Mouse (Mus musculus): ENCODE data around the gene Copg2. TPM values are rescaled to one million over a fixed set of nuclear protein-coding genes. Genes with fewer than 3 reads are reported as not detected.

Copg2 gene
- polyA plus RNA-seq, 1 experiment from 2014 or later = 31.8 TPM

DNA sequence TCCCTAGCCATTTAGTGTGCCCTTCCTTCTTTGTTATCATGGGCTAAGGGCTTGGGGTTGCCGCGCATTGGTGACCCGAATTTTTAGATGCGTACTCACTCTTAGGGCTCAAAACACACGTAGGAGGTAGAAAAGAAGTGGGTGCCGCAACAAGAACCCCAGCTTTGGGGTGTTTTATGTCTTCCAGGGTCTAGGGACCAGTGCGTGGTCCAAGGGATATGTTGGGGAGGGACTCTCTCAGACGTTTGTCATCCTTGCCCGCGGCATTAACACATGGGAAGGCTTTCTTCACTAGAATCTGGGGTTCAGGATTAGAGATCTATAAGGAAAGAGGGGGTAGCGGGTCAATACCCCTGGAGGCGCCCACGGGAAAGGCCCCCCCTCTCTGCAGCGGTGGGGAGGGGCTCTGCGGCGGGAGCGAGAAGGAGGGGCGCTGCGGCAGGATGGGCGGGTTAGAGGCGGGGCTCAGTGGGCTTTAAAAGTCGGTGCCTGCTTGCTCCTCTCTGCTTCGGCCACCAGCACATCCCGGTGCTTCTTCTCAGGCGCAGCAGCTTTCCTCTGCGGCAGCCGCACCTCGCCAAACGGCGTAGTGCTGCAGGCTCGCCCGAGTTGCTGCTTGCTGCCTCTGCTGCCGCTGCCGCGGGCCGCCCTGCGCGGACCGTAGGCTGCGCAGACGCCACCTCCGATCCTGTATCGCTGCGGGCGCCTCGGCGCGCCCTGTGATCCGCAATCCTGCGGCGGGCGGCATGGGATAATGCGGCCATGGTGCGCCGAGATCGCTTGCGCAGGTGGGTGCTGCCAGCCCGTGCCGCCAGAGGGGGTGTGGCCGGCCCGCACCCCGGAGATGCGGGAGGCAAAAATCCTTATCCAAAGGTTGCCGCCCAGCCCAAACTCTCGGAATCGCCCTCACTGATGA is 158.8 kb downstream of the Copg2 start:
- H3K9ac ChIP-seq = peak overlapping the region; percentile 81
- peaks cover 37% of the 10 kb centered on the region for H3K9me3 ChIP-seq
- peak overlapping the region; percentile 61 for H3K4me3 ChIP-seq
- 66% methylated on average over 61 of the region's 66 CpGs for WGBS
- ATAC-seq (ENCODE audit: low FRiP score) = peak; percentile 70
- peaks cover 38% of the 10 kb centered on the region for H3K4me1 ChIP-seq (replicated peaks)
- no peaks in the 10 kb centered on the region for H3K27me3 ChIP-seq
- peaks cover 11% of the 10 kb centered on the region for H3K36me3 ChIP-seq
- H3K4me2 ChIP-seq = peak overlapping the region; percentile 58
- peak overlapping the region; percentile 91 for H3K27ac ChIP-seq

DNA sequence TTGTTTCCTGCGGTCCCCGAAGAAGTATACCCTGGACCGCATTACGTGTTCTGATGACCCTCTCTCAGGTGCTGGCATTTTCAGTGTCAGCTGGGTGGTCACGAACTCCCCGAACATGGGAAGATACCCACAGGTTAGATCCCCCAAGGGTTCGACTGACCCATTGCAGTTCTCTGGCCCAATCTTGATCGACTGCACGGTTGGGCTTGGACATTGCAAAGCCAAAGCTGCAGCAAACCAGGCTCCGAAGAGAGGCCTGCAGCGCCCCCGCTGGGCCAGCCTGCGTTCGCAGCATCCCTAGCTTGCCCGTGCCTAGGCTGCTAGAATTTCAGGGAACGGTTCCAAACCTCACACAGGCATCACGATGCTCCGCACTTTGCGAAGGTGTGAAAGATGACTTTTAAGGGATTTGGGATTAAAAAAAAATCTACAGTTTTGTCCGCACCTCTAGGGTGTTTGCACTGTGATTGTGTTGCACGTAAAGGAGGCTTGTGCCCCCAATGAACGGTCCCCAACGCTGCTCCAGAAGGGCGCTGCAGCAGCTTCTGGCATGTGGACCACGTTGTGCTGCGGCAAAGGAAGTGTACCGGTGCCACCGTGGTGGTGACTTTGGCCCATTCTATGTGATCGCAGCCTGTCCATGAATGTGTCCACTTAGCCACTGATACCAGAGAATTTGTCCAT is 159.6 kb downstream of the Copg2 start:
- Histone ChIP-seq H3K4me3 (peak overlapping the region; percentile 61), H3K9ac (peak overlapping the region; percentile 69), H3K4me2 (peak overlapping the region; percentile 58), H3K27ac (peak overlapping the region; percentile 91), H3K4me1 (replicated peaks) (peaks cover 41% of the 10 kb centered on the region), H3K27me3 (no peaks in the 10 kb centered on the region), H3K36me3 (peaks cover 4% of the 10 kb centered on the region), H3K9me3 (peaks cover 37% of the 10 kb centered on the region)
- ATAC-seq (ENCODE audit: low FRiP score) = peak; percentile 75
- whole genome bisulfite sequencing = 52% methylated on average over 29 of the region's 29 CpGs

DNA sequence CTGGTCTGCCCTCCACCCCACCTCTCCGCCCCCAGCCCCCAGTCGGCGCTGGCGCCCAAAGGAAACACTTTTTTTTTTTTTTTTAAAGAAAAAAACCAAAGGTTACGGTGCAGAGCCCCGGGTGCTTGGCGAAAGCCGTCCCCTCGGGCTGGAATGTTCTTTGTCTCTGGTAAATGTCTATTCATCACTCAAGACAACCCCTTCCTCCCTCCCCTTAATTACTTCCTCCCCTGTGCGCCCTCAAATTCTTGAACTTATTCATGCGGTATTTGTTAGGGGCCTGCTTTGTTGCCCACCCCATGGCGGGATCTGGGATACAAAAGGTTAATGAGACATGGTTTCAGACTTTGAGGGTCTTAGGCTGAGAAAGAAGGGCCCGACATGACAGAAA is 160.2 kb downstream of the Copg2 start:
- H3K36me3 ChIP-seq = peaks cover 4% of the 10 kb centered on the region; the same call in 1 of the 2 replicates
- 58% methylated on average over 13 of the region's 13 CpGs for WGBS
- no peak overlapping the region for H3K9ac ChIP-seq
- H3K4me1 ChIP-seq (replicated peaks) = peaks cover 41% of the 10 kb centered on the region
- no peak for ATAC-seq (ENCODE audit: low FRiP score)
- 0 out of 2 replicates have a peak overlapping the region, but pooled peaks have one; percentile 61 for H3K4me3 ChIP-seq
- H3K4me2 ChIP-seq = peak overlapping the region; percentile 58
- peak overlapping the region; percentile 91 for H3K27ac ChIP-seq
- H3K9me3 ChIP-seq = peaks cover 37% of the 10 kb centered on the region
- no peaks in the 10 kb centered on the region for H3K27me3 ChIP-seq

DNA sequence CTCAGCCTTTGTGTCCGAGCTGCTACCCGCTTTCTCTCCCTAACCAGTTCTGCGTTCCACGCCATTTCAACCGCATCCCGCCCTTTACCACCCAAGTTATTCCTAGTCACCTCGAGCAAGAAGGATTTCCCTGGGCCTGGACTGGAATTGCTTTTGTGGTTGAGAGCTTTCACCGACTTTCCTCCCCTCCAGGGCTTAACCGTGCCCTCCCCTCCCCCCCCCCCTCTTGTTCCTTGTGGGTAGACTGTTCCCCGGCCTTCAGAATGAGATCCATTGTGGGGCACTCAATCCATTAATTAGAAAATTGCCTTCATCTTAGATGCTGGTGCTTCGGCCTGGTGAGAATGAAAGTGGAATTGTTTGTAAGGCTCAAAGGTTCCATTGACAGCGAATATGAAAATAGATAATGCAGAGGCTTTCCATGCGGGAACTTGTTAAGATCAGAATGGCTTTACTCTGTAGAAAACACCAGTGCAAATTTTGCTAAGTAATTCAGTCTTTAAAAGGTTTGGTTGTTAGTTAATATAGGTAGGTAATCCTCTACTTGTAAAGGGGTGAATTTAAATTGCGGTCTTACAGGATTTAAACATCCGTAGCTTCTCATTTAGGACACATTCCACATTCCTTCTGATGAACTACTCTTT is 160.7 kb downstream of the Copg2 start:
- ATAC-seq (ENCODE audit: low FRiP score) = no peak
- Histone ChIP-seq H3K27ac (peak overlapping the region; percentile 91), H3K4me3 (peak overlapping the region; percentile 18), H3K4me1 (replicated peaks) (peaks cover 41% of the 10 kb centered on the region), H3K4me2 (peak overlapping the region; percentile 58), H3K27me3 (no peaks in the 10 kb centered on the region), H3K9me3 (peaks cover 37% of the 10 kb centered on the region), H3K36me3 (peaks cover 4% of the 10 kb centered on the region; the same call in 1 of the 2 replicates), H3K9ac (peak overlapping the region; percentile 49; the same call in 1 of the 2 replicates)
- 48% methylated on average over 15 of the region's 15 CpGs for WGBS

DNA sequence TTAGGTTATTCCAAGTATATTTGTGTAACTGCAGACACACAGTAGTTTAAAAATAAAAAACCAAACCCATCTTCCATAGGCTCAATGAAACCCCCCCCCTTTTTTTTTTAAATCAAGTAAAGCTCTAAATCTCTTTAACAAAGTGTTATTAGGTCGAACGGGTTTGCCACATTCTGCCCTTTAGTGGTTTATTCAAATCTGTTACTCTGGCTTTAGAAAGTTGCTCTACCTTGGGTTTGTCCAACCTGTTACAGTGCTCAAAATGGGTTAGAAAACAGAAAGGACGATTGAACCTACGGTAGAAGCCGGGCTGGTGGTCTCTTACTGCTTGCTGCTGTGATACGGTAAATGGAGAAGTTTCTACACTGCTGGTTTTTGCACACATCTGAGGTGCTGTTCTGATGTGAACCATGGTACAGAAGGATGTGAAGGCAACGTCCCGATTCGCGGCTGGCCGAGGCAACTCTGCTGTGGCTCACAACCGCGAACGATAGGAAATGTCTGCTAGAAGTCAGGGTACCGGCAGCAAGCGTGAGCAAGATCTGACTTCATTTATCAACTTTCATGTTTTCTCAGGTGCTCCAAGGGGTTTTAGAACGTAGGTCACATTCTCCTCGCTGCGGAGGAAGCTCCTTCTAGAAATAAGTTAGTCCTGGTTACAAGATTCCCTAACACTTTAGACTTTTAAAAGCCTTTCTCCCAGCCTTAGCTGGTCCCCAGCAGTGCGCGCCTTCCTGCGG is 161.4 kb downstream of the Copg2 start:
- H3K4me3 ChIP-seq = peak overlapping the region; percentile 18
- no peaks in the 10 kb centered on the region for H3K27me3 ChIP-seq
- H3K36me3 ChIP-seq = no peaks in the 10 kb centered on the region
- no peak for ATAC-seq (ENCODE audit: low FRiP score)
- peaks cover 40% of the 10 kb centered on the region for H3K4me1 ChIP-seq (replicated peaks)
- peak overlapping the region; percentile 43 for H3K4me2 ChIP-seq
- WGBS = 49% methylated on average over 22 of the region's 22 CpGs
- H3K27ac ChIP-seq = peak overlapping the region; percentile 91
- H3K9ac ChIP-seq = peak overlapping the region; percentile 49
- peaks cover 37% of the 10 kb centered on the region for H3K9me3 ChIP-seq

DNA sequence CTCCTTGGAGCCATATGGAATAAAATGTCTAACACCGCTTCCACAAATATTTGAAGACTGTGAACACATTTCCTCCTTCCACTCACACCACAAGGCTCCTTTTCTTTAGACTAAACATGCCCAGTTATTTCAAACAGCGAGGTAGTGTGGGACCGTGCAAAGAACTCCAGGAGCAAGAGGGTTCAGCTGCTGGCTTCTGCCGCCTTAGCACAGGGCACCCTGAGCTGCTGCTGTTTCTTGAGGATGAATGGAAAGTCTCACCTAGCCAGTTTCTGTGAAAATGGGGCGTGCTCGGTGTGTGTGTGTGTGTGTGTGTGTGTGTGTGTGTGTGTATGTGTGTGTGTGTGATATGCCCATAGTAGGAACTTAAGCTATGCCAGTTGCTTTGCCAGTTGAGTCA is 162.1 kb downstream of the Copg2 start:
- no peaks in the 10 kb centered on the region for H3K36me3 ChIP-seq
- H3K4me1 ChIP-seq (replicated peaks) = peaks cover 43% of the 10 kb centered on the region
- H3K4me3 ChIP-seq = no peak overlapping the region
- peaks cover 32% of the 10 kb centered on the region for H3K9me3 ChIP-seq
- peak overlapping the region; percentile 31; the same call in 1 of the 2 replicates for H3K9ac ChIP-seq
- no peaks in the 10 kb centered on the region for H3K27me3 ChIP-seq
- ATAC-seq (ENCODE audit: low FRiP score) = no peak
- H3K4me2 ChIP-seq = no peak overlapping the region
- WGBS = 57% methylated on average over 6 of the region's 6 CpGs
- peak overlapping the region; percentile 44; the same call in 1 of the 2 replicates for H3K27ac ChIP-seq

DNA sequence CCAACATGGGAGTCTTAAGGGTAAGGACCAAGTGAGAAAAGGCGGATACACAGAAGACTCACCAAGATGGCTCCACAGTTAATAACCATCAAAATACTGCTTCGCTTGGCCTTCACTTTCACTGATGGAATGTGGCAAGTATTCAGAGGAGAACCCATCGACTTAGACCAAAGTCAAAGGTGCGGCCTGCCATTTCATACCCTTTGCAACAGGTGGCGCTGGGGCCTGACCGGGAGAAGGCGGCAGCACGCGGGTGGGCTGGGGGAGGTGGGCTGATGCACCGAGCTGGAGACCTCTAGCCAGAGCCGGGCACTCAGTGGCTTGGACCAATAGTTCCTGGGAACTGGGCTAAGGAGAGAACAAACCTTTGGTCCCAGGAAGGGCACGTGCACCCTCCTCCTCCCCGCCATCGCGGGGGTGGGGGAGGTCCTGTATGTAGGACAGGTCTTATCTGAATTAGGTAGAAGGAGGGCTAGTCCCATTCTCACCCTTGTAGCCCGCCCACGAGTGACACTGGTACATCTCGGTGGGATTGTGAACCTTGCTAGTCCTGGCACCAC is 163.9 kb downstream of the Copg2 start:
- Histone ChIP-seq H3K4me3 (no peak overlapping the region), H3K36me3 (no peaks in the 10 kb centered on the region), H3K4me1 (replicated peaks) (peaks cover 45% of the 10 kb centered on the region), H3K9ac (no peak overlapping the region; the same call in 1 of the 2 replicates), H3K27me3 (no peaks in the 10 kb centered on the region), H3K9me3 (peaks cover 16% of the 10 kb centered on the region), H3K27ac (no peak overlapping the region), H3K4me2 (no peak overlapping the region)
- 43% methylated on average over 18 of the region's 18 CpGs for WGBS
- no peak for ATAC-seq (ENCODE audit: low FRiP score)

DNA sequence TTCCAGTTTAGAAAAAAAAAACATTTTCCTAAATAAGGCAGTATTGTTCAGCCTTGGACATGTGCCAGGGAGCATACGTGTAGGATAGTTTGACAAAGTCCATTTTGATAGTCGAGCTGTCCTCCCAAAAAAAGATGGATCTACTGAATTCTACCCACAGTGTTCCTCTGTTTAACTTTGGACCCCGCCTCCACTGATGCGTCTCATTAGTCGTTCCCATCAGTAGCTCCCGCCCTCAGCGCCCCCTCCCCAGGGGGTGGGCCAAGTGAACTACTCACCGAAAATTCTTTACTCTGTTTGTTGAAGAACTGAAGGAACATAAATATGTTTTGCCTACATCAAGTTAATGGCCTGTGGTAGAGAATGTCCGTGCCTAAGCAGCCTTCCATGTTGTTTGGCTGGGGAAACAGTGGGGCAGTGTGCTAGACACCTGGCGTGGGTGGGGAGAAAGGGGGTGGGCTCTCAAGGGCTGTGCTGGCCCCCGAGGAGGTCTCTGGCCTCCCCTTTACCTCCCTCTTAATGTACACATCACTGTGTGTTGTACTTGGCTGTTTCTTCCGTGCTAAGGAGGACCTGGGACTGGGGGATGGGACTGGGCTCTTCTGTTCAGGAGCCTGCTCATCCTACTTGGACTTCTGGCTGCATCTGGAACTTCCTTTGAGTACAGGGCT is 166.2 kb downstream of the Copg2 start:
- WGBS = 43% methylated on average over 12 of the region's 12 CpGs
- no peak overlapping the region for H3K4me3 ChIP-seq
- H3K27me3 ChIP-seq = no peaks in the 10 kb centered on the region
- H3K4me2 ChIP-seq = no peak overlapping the region
- H3K36me3 ChIP-seq = no peaks in the 10 kb centered on the region
- H3K4me1 ChIP-seq (replicated peaks) = peaks cover 38% of the 10 kb centered on the region
- H3K27ac ChIP-seq = no peak overlapping the region
- no peaks in the 10 kb centered on the region for H3K9me3 ChIP-seq
- no peak for ATAC-seq (ENCODE audit: low FRiP score)
- no peak overlapping the region for H3K9ac ChIP-seq

DNA sequence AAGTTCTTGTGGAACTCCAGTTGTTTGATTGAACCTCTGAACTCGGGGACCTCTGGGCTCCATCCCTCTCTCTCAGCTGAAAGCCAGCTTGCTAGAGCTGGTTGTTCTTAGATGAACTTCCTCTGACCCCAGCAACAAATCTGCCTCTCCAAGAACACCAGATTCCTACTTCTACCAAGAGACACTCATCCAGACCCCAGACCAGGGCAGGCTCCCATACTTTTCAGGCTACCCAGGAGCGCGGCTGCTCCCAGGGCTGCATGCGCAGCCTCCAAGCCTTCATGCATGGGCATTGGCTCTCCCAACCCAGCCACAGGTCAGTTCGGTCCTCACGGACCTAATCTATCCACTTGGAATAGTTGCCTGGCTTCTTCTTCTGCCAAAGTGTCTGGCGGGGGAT is 173.3 kb downstream of the Copg2 start, which contains the start of gene Mest:
TSS of gene Mest (plus strand) at position 217 of the 400 bp plus-strand sequence.
- no peak for ATAC-seq (ENCODE audit: low FRiP score)
- no peak within 1 kb of the TSS for H3K4me2 ChIP-seq
- peaks cover 20% of the 10 kb centered on the region for H3K4me1 ChIP-seq (replicated peaks)
- H3K36me3 ChIP-seq = no peaks in the 10 kb centered on the region
- 0 out of 2 replicates have a peak within 1 kb of the TSS, but pooled peaks have one; percentile 35 for H3K9ac ChIP-seq
- no peaks in the 10 kb centered on the region for H3K9me3 ChIP-seq
- H3K27me3 ChIP-seq = no peaks in the 10 kb centered on the region
- 75% methylated on average over 7 of the region's 7 CpGs for WGBS
- no peak within 1 kb of the TSS for H3K4me3 ChIP-seq
- H3K27ac ChIP-seq = peak within 1 kb of the TSS; percentile 83

DNA sequence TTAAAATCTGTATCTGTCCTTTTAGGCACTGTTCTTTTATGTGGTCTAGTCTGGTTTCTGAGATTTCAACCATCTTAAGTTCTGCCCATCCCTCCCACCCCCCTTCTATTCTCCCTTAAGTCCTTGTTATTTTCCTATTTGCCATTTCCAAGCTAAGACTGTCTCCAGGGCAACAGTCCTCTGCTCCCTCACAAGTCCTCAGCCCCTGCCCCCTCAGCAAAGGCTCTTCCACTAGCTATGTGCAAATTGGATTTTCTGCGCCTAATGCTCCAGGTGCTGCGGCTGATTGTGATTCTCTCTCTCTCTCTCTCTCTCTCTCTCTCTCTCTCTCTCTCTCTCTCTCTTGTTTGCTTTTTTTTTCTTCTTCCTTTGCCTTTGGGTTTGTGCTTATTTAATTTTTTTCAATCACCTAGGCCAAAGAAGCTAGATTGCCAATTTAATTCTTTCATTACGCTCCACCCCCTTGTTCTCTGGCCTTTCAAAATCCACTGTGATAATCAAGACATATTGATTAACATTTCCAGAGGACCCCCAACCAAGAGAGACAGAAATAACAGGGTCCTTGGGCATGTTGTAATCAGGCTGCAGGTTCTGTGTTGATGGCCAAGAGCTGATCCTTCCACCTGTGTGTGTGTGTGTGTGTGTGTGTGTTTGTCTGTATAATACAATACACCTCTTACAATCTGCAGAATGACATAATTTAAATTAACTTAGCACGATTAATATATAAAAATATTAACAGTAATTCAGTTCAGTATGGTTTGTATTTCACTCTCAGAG is 174.0 kb downstream of the Copg2 start:
- no peak overlapping the region for H3K4me2 ChIP-seq
- WGBS = 40% methylated on average over 4 of the region's 4 CpGs
- H3K9me3 ChIP-seq = no peaks in the 10 kb centered on the region
- H3K36me3 ChIP-seq = no peaks in the 10 kb centered on the region
- peak; percentile 81 for ATAC-seq (ENCODE audit: low FRiP score)
- H3K4me1 ChIP-seq (replicated peaks) = peaks cover 20% of the 10 kb centered on the region
- H3K9ac ChIP-seq = 0 out of 2 replicates have a peak overlapping the region, but pooled peaks have one; percentile 35
- peak overlapping the region; percentile 83 for H3K27ac ChIP-seq
- H3K27me3 ChIP-seq = no peaks in the 10 kb centered on the region
- H3K4me3 ChIP-seq = no peak overlapping the region
